Mouse (Mus musculus): ENCODE measurements at regions not wholly inside any gene's neighbourhood (a gene's known extent, or its start where the extent isn't known, plus 50 kb on each side); places are given as distances from the start of the nearest gene placed in this dataset.
A peak's percentile ranks its signal among the peaks of the same experiment; 100 is the strongest.

DNA sequence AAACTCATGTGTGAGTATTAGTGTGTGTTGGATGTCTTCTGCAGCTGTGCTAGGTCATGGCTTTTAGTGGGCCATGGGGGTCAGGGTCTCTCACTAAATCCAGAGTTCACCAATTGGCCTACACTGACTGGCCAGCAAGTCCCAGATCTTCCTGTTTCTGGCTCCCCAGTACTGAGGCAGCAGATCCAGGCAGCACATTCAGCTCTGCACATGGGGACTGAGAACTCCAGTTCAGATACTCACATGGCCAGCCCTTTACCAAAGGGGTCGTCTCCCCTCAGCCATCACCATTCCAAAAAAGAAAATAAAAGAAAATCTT is 521.6 kb upstream of the Cited2 start:
- H3K4me3 ChIP-seq (ENCODE audit: low read depth, low read length) = no peak overlapping the region
- no peak for DNase-seq (ENCODE audit: low spot score)
- H3K36me3 ChIP-seq (ENCODE audit: control insufficient read depth, insufficient read depth, low read length) = no peaks in the 10 kb centered on the region
- 75% methylated on average over 1 of the region's 1 CpGs for WGBS
- no peak for ATAC-seq (ENCODE audit: insufficient number of reproducible peaks, low FRiP score, low TSS enrichment, low read depth)
- H3K27ac ChIP-seq (replicated peaks; ENCODE audit: low read depth, low read length) = no peak overlapping the region
- no peak overlapping the region for H3K4me2 ChIP-seq (ENCODE audit: low read depth, severe bottlenecking)
- no peak overlapping the region for H3K9ac ChIP-seq (ENCODE audit: low read length)
- H3K4me1 ChIP-seq (ENCODE audit: control insufficient read depth, insufficient read depth, low read length) = peaks cover 5% of the 10 kb centered on the region; the same call in 1 of the 2 replicates
- H3K27me3 ChIP-seq (ENCODE audit: control insufficient read depth, insufficient read depth, low read length) = no peaks in the 10 kb centered on the region
- H3K9me3 ChIP-seq (ENCODE audit: control insufficient read depth, low read length) = no peaks in the 10 kb centered on the region

DNA sequence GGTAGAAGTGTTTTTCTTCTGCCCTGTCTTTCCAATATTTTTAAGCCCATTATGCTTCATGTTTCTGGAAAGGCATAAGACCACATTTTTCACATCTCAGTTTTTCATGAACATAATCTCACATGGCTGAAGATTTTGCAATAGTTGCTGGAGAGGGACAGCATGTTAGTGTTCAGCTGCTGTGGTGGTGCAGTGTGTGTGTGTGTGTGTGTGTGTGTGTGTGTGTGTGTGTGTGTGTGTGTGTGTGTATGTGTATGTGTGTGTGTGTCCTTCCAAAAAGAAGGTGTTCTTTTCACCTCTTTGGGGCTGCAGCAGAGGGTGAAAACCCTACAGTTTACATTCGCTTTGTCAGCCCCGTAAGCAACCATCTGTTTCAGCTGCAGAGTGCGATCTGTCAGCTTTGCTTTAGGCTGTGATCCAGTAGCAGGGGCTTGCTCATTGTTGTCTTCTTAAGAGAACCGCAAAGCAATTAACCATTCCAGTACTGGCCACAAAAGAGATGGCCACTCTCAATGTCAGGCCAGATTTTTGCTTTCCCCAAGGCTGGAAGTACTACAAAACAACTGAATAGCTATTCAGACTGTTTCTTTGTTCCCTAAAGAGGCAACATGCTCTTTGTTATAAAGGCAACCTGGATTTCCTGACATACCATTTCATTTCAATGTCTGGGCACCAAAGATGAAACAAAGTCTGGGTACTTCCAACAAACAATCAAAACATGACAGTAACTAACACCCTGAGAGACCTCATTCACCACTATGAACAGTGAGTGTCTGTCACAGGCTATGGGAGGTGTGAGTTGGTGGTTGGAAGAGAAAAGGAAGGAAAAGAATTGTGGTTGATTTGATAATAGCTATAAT is 520.2 kb upstream of the Cited2 start:
- DNase-seq (ENCODE audit: low spot score) = no peak
- Histone ChIP-seq H3K4me1 (ENCODE audit: control insufficient read depth, insufficient read depth, low read length) (0 out of 2 replicates have a peak, but pooled peaks cover 2% of the 10 kb centered on the region), H3K36me3 (ENCODE audit: control insufficient read depth, insufficient read depth, low read length) (no peaks in the 10 kb centered on the region), H3K9ac (ENCODE audit: low read length) (no peak overlapping the region), H3K27me3 (ENCODE audit: control insufficient read depth, insufficient read depth, low read length) (no peaks in the 10 kb centered on the region), H3K4me2 (ENCODE audit: low read depth, severe bottlenecking) (no peak overlapping the region), H3K4me3 (ENCODE audit: low read depth, low read length) (no peak overlapping the region), H3K27ac (replicated peaks; ENCODE audit: low read depth, low read length) (no peak overlapping the region), H3K9me3 (ENCODE audit: control insufficient read depth, low read length) (no peaks in the 10 kb centered on the region)
- ATAC-seq (ENCODE audit: insufficient number of reproducible peaks, low FRiP score, low TSS enrichment, low read depth) = no peak
- 21% methylated on average over 4 of the region's 4 CpGs for WGBS

DNA sequence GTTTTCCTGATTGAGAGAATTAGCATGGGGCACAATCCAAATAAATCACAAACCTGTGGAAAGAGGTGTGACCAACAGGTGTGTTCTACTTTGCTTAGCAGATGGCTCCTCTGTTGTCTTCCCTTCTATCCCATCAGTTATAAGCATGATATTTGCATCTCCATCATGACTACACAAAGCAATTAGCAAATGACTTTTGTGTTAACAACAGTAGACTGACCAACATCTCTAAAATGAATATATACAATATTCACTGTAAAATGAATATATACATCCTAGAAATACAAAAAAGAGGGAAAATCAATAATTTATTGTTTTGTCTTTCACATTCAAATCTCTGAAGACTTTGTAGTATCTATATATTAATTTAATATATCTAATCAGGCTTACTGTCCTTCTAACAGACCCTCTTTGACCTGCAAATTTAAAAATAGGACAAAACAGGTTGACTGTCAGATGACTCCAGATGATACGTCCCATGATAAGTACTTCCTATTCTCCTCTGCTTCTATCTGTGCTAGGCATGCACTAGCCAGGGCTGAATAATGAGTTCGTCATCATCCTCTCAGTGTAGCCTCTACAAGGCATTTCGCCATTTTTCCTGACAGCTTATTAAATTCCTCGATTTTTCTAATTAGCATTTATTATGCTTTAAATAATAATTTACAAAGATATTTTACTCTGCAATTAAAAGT is 519.5 kb upstream of the Cited2 start:
- Histone ChIP-seq H3K4me1 (ENCODE audit: control insufficient read depth, insufficient read depth, low read length) (0 out of 2 replicates have a peak, but pooled peaks cover 2% of the 10 kb centered on the region), H3K4me2 (ENCODE audit: low read depth, severe bottlenecking) (no peak overlapping the region), H3K4me3 (ENCODE audit: low read depth, low read length) (no peak overlapping the region), H3K9ac (ENCODE audit: low read length) (no peak overlapping the region), H3K36me3 (ENCODE audit: control insufficient read depth, insufficient read depth, low read length) (no peaks in the 10 kb centered on the region), H3K9me3 (ENCODE audit: control insufficient read depth, low read length) (no peaks in the 10 kb centered on the region), H3K27me3 (ENCODE audit: control insufficient read depth, insufficient read depth, low read length) (no peaks in the 10 kb centered on the region), H3K27ac (replicated peaks; ENCODE audit: low read depth, low read length) (no peak overlapping the region)
- WGBS = 79% methylated on average over 4 of the region's 4 CpGs
- DNase-seq (ENCODE audit: low spot score) = no peak
- no peak for ATAC-seq (ENCODE audit: insufficient number of reproducible peaks, low FRiP score, low TSS enrichment, low read depth)

DNA sequence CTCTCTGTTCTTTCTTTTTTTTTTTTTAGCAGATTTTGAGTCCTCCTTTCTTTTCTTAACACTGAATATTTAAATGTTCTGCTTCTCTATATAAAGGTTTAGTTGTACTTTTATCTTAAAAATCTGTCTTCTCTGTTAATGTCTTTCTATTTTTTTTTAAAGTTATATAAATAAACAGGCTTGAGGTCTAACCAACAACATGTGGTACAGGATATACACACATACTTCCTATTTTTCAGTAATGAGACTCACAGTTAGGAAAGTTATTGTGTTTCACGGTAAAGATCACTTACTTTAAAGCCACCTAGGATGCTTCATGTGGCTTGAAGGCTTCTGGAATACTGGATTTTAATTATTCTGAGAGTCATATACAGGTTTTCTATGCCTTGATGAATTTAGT is 518.9 kb upstream of the Cited2 start:
- ATAC-seq (ENCODE audit: insufficient number of reproducible peaks, low FRiP score, low TSS enrichment, low read depth) (no peak), DNase-seq (ENCODE audit: low spot score) (no peak)
- H3K4me2 ChIP-seq (ENCODE audit: low read depth, severe bottlenecking) = no peak overlapping the region
- no peak overlapping the region for H3K9ac ChIP-seq (ENCODE audit: low read length)
- H3K4me3 ChIP-seq (ENCODE audit: low read depth, low read length) = no peak overlapping the region
- no peaks in the 10 kb centered on the region for H3K36me3 ChIP-seq (ENCODE audit: control insufficient read depth, insufficient read depth, low read length)
- no peaks in the 10 kb centered on the region for H3K27me3 ChIP-seq (ENCODE audit: control insufficient read depth, insufficient read depth, low read length)
- no peak overlapping the region for H3K27ac ChIP-seq (replicated peaks; ENCODE audit: low read depth, low read length)
- 0 out of 2 replicates have a peak, but pooled peaks cover 2% of the 10 kb centered on the region for H3K4me1 ChIP-seq (ENCODE audit: control insufficient read depth, insufficient read depth, low read length)
- WGBS = 77% methylated on average over 1 of the region's 1 CpGs
- H3K9me3 ChIP-seq (ENCODE audit: control insufficient read depth, low read length) = no peaks in the 10 kb centered on the region

DNA sequence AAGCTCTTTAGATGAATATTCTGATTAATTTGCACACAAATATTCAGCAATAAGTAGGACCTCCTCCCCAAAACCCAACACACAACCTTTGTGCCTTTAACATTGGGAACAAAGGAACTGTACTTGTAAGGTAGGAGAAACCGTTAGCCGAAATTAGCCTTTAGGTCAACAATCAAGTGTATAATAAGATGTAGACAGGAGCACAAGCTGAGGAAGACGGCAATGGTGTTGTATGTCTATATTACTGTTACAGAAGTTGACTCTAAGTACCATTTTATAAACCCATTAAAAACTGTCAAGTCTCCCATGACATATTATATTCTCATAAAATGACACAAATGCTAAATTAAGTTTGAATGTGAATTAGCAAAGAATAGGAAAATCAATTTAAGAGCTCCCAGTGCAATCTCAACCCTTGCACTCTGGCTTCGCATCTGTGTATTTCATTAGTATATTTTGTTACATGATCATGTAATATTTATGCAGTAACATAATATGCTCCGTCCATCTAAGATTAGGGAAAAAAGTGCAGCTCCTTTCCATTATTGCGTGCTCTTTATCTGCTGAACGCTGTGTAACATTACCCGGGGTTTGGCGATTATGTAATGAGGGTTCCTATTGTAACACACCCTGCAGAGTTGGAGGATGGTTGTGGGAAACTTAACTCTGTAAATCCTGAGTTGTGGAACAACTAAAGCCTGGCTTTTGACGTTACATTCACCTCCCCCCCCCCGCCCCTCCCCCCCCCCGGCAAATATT is 510.3 kb upstream of the Cited2 start:
- DNase-seq (ENCODE audit: low spot score) = peak; percentile 28
- no peak overlapping the region for H3K4me3 ChIP-seq (ENCODE audit: low read depth, low read length)
- no peak overlapping the region; the same call in 1 of the 2 replicates for H3K4me2 ChIP-seq (ENCODE audit: low read depth, severe bottlenecking)
- no peak overlapping the region for H3K9ac ChIP-seq (ENCODE audit: low read length)
- ATAC-seq (ENCODE audit: insufficient number of reproducible peaks, low FRiP score, low TSS enrichment, low read depth) = peak; percentile 90
- no peaks in the 10 kb centered on the region for H3K36me3 ChIP-seq (ENCODE audit: control insufficient read depth, insufficient read depth, low read length)
- H3K27me3 ChIP-seq (ENCODE audit: control insufficient read depth, insufficient read depth, low read length) = no peaks in the 10 kb centered on the region
- H3K27ac ChIP-seq (replicated peaks; ENCODE audit: low read depth, low read length) = no peak overlapping the region
- no peaks in the 10 kb centered on the region for H3K9me3 ChIP-seq (ENCODE audit: control insufficient read depth, low read length)
- 28% methylated on average over 10 of the region's 12 CpGs for WGBS
- H3K4me1 ChIP-seq (ENCODE audit: control insufficient read depth, insufficient read depth, low read length) = peaks cover 14% of the 10 kb centered on the region

DNA sequence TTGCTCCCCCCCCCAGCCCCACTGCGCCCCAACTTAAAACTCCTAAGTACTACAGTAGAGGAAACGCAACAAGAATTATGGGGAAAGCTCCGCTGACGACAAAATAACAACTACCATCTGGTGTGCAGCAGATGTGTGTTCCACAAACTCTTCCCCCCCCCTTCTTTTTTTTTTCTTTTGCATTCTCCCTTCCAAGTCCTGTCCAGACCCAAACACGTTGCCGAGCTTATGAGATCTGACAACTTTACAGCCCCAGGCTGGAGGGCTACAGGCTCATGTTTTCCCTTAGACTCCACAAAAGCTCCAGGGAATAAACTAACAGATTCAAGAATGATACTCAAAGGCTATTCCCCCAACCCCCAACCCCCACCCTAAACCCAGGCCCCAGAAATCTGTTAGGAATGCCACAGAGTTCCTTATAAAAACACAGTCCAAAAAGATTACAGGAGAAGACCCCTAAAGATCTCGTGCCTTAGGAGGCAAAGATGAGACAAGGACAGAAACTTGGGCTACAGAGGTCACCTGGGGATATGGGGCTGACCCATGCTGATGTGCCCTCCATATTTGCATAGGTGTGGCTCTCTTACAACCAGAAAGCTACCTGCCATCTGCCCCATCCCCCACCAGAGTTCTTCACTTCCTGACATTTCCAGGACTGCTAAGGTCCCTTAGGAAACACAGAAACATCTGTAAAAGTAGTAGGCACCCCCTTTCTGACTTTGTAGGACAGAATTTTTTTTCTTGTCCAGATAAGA is 509.5 kb upstream of the Cited2 start:
- WGBS = 5% methylated on average over 7 of the region's 7 CpGs
- H3K9ac ChIP-seq (ENCODE audit: low read length) = no peak overlapping the region
- DNase-seq (ENCODE audit: low spot score) (peak; percentile 80), ATAC-seq (ENCODE audit: insufficient number of reproducible peaks, low FRiP score, low TSS enrichment, low read depth) (peak; percentile 91)
- no peak overlapping the region for H3K4me3 ChIP-seq (ENCODE audit: low read depth, low read length)
- 0 out of 2 replicates have a peak overlapping the region, but pooled peaks have one; percentile 45 for H3K27ac ChIP-seq (replicated peaks; ENCODE audit: low read depth, low read length)
- peaks cover 14% of the 10 kb centered on the region for H3K4me1 ChIP-seq (ENCODE audit: control insufficient read depth, insufficient read depth, low read length)
- no peaks in the 10 kb centered on the region for H3K27me3 ChIP-seq (ENCODE audit: control insufficient read depth, insufficient read depth, low read length)
- H3K36me3 ChIP-seq (ENCODE audit: control insufficient read depth, insufficient read depth, low read length) = no peaks in the 10 kb centered on the region
- H3K9me3 ChIP-seq (ENCODE audit: control insufficient read depth, low read length) = no peaks in the 10 kb centered on the region
- peak overlapping the region; percentile 7; the same call in 1 of the 2 replicates for H3K4me2 ChIP-seq (ENCODE audit: low read depth, severe bottlenecking)

DNA sequence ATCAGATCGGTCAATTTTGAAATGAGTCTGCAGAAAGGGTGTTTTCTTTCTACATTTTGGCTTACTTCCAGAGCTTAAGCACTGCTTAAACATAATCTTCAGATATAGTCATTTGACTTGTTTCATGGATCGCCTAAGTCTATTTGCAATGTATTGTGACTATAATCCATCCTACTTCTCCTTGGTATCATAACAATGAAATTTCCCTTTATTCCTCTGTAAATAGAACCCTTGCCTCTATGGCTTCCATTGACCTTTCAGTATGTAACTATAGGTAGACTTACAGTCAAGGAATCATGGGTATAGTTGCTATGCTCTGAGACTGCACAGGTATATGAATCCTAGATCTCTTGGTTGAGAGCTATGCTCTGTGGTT is 509.0 kb upstream of the Cited2 start:
- H3K9ac ChIP-seq (ENCODE audit: low read length) = no peak overlapping the region
- no peak overlapping the region for H3K4me3 ChIP-seq (ENCODE audit: low read depth, low read length)
- DNase-seq (ENCODE audit: low spot score) (no peak), ATAC-seq (ENCODE audit: insufficient number of reproducible peaks, low FRiP score, low TSS enrichment, low read depth) (no peak)
- no peaks in the 10 kb centered on the region for H3K27me3 ChIP-seq (ENCODE audit: control insufficient read depth, insufficient read depth, low read length)
- no peak overlapping the region for H3K4me2 ChIP-seq (ENCODE audit: low read depth, severe bottlenecking)
- H3K36me3 ChIP-seq (ENCODE audit: control insufficient read depth, insufficient read depth, low read length) = no peaks in the 10 kb centered on the region
- H3K9me3 ChIP-seq (ENCODE audit: control insufficient read depth, low read length) = no peaks in the 10 kb centered on the region
- no peak overlapping the region for H3K27ac ChIP-seq (replicated peaks; ENCODE audit: low read depth, low read length)
- peaks cover 14% of the 10 kb centered on the region for H3K4me1 ChIP-seq (ENCODE audit: control insufficient read depth, insufficient read depth, low read length)
- 87% methylated on average over 2 of the region's 2 CpGs for WGBS

DNA sequence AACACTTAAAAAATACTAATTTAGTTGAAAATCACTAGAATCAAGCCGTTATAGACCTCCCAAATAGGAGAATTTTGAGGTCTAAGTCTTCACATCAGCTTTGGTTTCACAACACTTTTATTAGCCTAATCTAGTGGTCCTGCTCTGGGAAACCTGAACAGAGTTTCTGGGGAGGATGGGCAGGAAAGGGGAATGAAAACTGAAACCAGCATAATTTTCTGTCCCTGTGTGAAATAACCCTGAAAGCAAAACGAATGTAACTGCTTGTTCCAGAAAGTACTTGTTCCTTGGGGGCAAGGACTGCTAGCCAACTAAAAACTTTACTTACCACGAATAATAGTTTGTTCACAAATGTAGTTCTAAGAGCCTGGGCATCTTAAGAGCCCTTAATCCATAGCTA is 508.0 kb upstream of the Cited2 start:
- H3K9ac ChIP-seq (ENCODE audit: low read length) = no peak overlapping the region
- 61% methylated on average over 3 of the region's 3 CpGs for WGBS
- no peak overlapping the region for H3K4me3 ChIP-seq (ENCODE audit: low read depth, low read length)
- H3K36me3 ChIP-seq (ENCODE audit: control insufficient read depth, insufficient read depth, low read length) = no peaks in the 10 kb centered on the region
- ATAC-seq (ENCODE audit: insufficient number of reproducible peaks, low FRiP score, low TSS enrichment, low read depth) (no peak), DNase-seq (ENCODE audit: low spot score) (no peak)
- H3K27ac ChIP-seq (replicated peaks; ENCODE audit: low read depth, low read length) = no peak overlapping the region
- H3K4me1 ChIP-seq (ENCODE audit: control insufficient read depth, insufficient read depth, low read length) = peaks cover 14% of the 10 kb centered on the region
- no peaks in the 10 kb centered on the region for H3K27me3 ChIP-seq (ENCODE audit: control insufficient read depth, insufficient read depth, low read length)
- no peaks in the 10 kb centered on the region for H3K9me3 ChIP-seq (ENCODE audit: control insufficient read depth, low read length)
- H3K4me2 ChIP-seq (ENCODE audit: low read depth, severe bottlenecking) = no peak overlapping the region
